In genomic region chr11:69872451-69872850, GRCm38 (mm10) we compare ENCODE assay signal across 28 mouse cellular contexts. TPM values are rescaled to one million over a fixed set of nuclear protein-coding genes. Genes with fewer than 3 reads are reported as not detected.
"Had no signal": no experiment of that assay in that cellular context is flagged by ENCODE, and none has a peak within 500 bp of the region (broad histone marks: within the 10 kb centered on the region; RNA-seq: fewer than 3 reads in every experiment).

No protein-coding gene starts in this region.

- DNase-seq: kidney, adult 9 months; kidney, postnatal 14 days; kidney, postnatal 4 days; left cerebral cortex, postnatal 4 days; lung, adult 2 months; lung, postnatal 14 days; lung, postnatal 4 days; midbrain, embryonic 14.5 days; right cerebral cortex, postnatal 4 days; thymus, postnatal 25 days had no signal

- H3K27ac ChIP-seq: limb, embryonic 12.5 days; limb, embryonic 15.5 days; liver, embryonic 15.5 days; stomach, embryonic 15.5 days had no signal

- H3K36me3 ChIP-seq: limb, embryonic 12.5 days; limb, embryonic 15.5 days; liver, embryonic 15.5 days; stomach, embryonic 15.5 days had no signal

- H3K4me3 ChIP-seq: limb, embryonic 12.5 days; limb, embryonic 15.5 days; liver, embryonic 15.5 days; stomach, embryonic 15.5 days had no signal

- H3K9me3 ChIP-seq: limb, embryonic 12.5 days; limb, embryonic 15.5 days; liver, embryonic 15.5 days; stomach, embryonic 15.5 days had no signal

- H3K9ac ChIP-seq: limb, embryonic 12.5 days; limb, embryonic 15.5 days; liver, embryonic 15.5 days; stomach, embryonic 15.5 days had no signal

- H3K4me2 ChIP-seq: limb, embryonic 12.5 days; limb, embryonic 15.5 days; liver, embryonic 11.5 days; liver, embryonic 15.5 days; midbrain, embryonic 11.5 days; stomach, embryonic 15.5 days had no signal

- H3K27me3 ChIP-seq: limb, embryonic 15.5 days; stomach, embryonic 15.5 days had no signal

RNA-seq across cellular contexts. Expression of gene Tmem95, which starts 5.4 kb away (rescaled TPM):
- total RNA-seq: layer of hippocampus, adult 18-20 months; layer of hippocampus, postnatal 14 days; left cerebral cortex, adult 8-10 months; left cerebral cortex, postnatal 14 days; left cerebral cortex, postnatal 4 days; megakaryocyte progenitor cell, adult 5-6 weeks; megakaryocyte-erythroid progenitor cell, adult 5-6 weeks; midbrain, postnatal 0 days had no signal
- polyA plus RNA-seq: kidney, embryonic 16.5 days; limb, embryonic 12.5 days; liver, embryonic 11.5 days; liver, embryonic 15.5 days; lung, adult 2 months; lung, embryonic 16.5 days; midbrain, embryonic 11.5 days; midbrain, embryonic 14.5 days; midbrain, postnatal 0 days; neural tube, embryonic 11.5 days; neural tube, embryonic 14.5 days; stomach, embryonic 15.5 days; thymus, postnatal 0 days had no signal

RNA-seq across cellular contexts. Expression of gene Tnk1, which starts 13.9 kb away (rescaled TPM):
- total RNA-seq: layer of hippocampus, adult 18-20 months; layer of hippocampus, postnatal 14 days; left cerebral cortex, postnatal 14 days; left cerebral cortex, postnatal 4 days; midbrain, postnatal 0 days had no signal
- polyA plus RNA-seq: midbrain, embryonic 14.5 days had no signal

RNA-seq across cellular contexts. Expression of gene Acap1, which starts 22.9 kb away (rescaled TPM):
- total RNA-seq: layer of hippocampus, adult 18-20 months; left cerebral cortex, adult 8-10 months; left cerebral cortex, postnatal 14 days; midbrain, postnatal 0 days had no signal
